Mouse (Mus musculus) erythroid progenitor cell, adult 5-6 weeks (primary cell): ENCODE results near the gene Fam172a. TPM values are rescaled to one million over a fixed set of nuclear protein-coding genes. Genes with fewer than 3 reads are reported as not detected.
"Not testable (repeated sequence)": the region's sequence is repeated elsewhere in the genome, so short reads cannot be mapped to it uniquely, and the experiment has no call there.

ENCODE experiments used
- ATAC-seq: replicated peaks from 2 replicates; pipeline ENCODE4 v1.8.0; 2016; ENCODE audit warnings: moderate number of reproducible peaks, mild to moderate bottlenecking, moderate TSS enrichment, inconsistent platforms; ENCODE audit not compliant: poor library complexity, low FRiP score, severe bottlenecking
- total RNA-seq, 2 experiments: library from RNA; stranded (forward) in 1 of 2; stranded (reverse) in 1 of 2; fragments of 150-400 nt in 1 of 2; fragments of 186-747, 209-891 nt in 1 of 2; gene quantifications; 2 replicates each; pipeline versions ENCODE4 v1.2.3 to v1.2.4; 2015 to 2017; ENCODE audit warnings: low replicate concordance in 2 of 2

Gene Fam172a
- total RNA-seq (2015; ENCODE audit: low replicate concordance) = 15.1 and 26.0 TPM in 2 replicates
- 8.0 and 10.3 TPM in 2 replicates for total RNA-seq (2017; ENCODE audit: low replicate concordance)

- not testable (repeated sequence) for ATAC-seq
Observed at GRCm38 (mm10) chr13:77701733-77702132, at the start of gene Fam172a. Fam172a (plus strand) TSS chr13:77702033.

DNA sequence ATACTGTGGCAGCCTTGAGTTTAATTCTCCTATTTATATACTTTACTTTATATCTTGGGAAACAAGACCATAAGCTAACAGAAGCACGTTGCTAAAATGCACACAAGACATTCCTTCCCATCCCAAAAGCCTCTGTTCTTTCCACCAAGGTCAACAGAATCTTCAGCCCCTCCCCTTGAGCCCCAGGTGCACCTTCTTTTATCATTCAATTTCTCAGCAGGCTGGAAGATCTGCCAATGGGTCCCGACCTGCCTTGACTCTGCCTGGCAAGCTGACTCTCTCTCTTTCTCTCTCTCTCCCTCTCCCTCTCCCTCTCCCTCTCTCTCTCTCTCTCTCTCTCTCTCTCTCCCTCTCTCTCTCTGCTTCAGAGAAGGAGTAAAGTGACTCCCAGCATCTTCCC, 13.2 kb upstream of the Fam172a start:
- no peak for ATAC-seq

- peak; percentile 98 for ATAC-seq
Observed at GRCm38 (mm10) chr13:77708514-77709013, 6.7 kb downstream of the Fam172a start.

DNA sequence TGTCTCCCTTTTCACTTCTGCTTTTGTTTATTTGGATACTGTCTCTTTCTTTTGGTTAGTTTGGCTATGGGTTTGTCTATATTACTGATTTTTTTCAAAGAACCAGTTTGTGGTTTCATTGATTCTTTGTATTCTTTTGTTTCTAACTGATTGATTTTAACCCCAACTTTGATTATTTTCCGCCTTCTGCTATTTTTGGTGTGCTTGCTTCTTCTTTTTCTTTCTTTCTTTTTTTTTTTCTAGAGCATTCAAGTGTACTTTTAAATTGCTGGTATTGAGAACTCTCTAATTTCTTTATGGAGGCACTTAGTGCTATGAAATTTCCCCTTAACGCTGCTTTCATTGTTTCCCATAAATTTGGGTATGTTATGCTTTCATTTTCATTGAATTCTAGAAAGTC, 15.7 kb downstream of the Fam172a start:
- ATAC-seq = no peak

DNA sequence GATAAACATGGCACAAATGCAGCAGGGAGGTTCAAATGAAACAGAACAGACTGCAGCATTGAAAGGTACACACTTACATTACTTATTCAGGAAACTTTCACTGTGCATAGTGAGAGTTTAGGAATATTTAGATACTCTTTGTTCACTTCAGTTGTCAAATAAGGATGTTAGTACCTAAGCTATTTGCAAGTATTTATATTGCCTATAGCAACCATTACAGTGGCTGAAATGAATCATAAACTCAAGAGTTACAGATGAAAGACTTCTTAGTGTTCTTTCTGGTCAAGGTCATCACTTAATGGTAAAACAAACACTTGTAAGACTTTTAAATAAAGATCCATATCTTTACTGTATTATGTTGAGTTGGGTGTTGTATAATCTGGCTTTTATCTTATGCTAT, 41.0 kb downstream of the Fam172a start:
- no peak for ATAC-seq

DNA sequence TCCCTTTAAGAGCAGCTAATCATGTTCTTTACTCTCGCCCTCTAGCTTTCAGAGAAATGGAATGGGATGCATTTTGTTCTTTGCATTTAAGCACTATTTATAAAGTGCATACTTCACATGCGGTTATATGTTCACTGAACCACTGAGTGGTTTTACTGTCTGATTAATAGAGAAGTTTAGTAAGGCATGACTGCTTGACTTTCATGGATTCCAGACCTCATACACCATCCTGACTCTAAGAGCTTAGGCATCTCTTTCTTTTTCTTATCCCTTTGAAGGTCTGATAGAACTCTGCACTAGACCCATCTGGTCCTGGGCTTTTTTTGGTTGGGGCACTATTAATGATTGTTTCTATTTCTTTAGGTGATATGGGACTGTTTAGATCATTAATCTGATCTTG, 75.8 kb downstream of the Fam172a start:
- ATAC-seq = no peak

DNA sequence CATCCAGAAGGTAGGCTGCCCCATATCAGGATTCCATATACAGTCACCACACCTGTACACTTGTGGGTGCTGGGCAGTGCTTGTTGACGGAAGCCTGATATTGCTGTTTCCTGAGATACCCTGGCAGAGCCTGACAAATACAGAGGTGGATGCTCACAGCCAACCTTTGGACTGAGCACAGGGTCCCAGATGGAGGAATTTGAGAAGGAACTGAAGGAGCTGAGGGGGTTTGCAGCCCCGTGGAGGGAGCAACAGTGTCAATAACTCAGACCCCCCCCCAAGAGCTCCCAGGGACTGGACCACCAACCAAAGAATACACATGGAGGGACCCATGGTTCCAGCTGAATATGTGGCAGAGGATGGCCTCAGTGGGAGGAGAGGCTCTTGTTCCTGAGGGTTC, 105.5 kb downstream of the Fam172a start:
- ATAC-seq = not testable (repeated sequence)

- no peak for ATAC-seq
Observed at GRCm38 (mm10) chr13:77810449-77810848, 108.6 kb downstream of the Fam172a start.

GRCm38 (mm10) chr13:77826138-77826537, 124.3 kb downstream of the Fam172a start:
- ATAC-seq = no peak

DNA sequence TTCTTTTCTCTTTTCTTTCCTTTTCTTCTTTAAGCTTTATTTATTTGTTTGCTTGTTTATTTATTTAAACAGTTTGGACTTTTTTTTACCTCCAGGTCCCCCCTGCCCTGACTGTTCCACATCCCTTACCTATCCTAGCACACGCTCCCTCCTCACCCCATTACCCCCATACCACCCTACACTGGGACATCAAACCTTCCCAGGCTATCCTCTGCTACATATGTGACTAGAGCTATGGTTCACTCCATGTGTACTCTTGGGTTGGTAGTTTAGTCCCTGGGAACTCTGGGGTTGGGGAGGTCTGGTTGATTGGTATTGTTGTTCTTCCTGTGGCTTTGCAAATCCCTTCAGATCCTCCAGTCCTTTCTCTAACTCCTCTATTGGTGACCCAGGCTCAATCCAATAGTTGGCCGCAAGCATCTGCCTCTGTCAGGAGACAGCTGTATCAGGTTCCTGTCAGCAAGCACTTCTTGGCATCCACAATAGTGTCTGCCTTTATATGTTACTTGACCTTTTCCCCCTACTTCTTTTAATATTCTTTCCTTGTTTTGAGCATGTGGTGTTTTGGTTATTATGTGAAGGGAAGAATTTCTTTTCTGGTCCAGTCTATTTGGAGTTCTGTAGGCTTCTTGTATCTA, 141.3 kb downstream of the Fam172a start:
- no peak for ATAC-seq

DNA sequence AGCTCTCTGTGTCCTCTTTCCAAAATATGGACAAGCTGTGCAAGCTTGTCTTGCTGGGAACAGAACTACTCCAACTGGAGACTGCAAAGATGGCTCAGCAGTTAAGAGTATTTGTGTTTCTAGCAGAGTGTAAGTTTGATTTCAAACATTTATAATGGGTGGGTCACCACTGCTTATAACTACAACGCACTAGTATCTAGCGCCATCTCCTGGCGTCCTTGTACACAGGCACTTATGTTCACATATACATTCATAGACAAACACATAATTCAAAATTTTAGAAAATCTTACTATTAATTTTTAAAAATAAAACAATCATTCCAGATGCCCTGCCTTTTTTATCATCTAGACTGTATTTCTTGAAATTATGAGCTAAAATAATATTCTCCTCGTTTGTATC, 147.0 kb downstream of the Fam172a start:
- no peak for ATAC-seq

- no peak for ATAC-seq
Observed at GRCm38 (mm10) chr13:77864804-77865203, 163.0 kb downstream of the Fam172a start.

- no peak for ATAC-seq
Observed at GRCm38 (mm10) chr13:77868314-77868713, 166.5 kb downstream of the Fam172a start.

DNA sequence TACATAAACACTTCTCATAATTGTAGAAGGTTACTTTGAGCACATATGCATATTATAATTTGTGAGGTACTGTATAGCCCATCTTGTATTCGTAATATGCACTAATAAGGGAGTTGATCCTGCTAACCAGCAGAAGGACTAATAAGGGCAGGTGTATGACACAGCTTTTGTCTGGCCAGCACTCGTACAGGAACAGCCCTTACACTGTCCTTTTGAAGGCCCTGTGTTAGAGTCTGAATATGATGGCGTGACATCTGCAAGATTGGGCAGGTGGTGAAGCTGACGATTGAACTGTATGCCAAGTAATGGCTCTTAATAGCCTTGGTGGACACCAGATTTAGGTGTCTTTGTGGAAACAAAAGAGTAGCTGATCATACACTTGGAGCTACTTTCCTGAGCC, 176.3 kb downstream of the Fam172a start:
- no peak for ATAC-seq

GRCm38 (mm10) chr13:77878545-77878944, 176.7 kb downstream of the Fam172a start:
- ATAC-seq = no peak

GRCm38 (mm10) chr13:77897619-77898018, 195.8 kb downstream of the Fam172a start:
- no peak for ATAC-seq

DNA sequence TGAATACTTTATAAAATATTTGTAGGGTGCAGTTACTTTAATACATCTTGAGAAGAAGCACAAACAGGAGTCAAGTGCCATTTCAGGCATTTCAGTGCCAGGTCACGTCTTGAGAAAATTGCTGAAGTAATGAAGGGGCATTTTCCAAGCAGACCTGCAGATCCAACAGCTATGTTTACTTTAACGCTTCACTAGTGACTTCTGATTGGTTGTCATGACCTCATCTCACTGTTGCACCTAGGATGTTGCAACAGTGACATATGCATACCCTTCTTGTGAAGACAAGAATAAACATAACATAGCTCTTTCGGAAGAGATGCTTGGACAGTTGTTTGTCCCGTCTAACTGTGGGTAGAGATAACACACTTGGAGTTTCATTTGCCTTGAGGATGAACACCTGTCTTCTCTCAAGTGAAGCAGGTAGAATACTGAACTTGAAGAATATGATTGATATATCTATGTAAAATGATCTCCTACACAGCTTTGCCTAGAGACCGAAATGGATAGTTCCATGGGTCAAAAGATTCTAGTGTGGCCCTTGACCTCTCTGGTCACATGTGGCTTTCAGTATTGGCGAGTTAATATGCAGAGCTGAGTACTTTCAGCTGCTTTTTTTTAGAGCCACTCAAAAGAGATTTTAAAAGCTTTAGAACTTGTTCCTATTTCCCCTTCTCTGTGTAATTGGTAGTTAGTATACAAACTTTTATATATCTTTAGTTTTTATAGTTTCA, 196.4 kb downstream of the Fam172a start:
- no peak for ATAC-seq

GRCm38 (mm10) chr13:77899725-77900124, 197.9 kb downstream of the Fam172a start:
- ATAC-seq = no peak

DNA sequence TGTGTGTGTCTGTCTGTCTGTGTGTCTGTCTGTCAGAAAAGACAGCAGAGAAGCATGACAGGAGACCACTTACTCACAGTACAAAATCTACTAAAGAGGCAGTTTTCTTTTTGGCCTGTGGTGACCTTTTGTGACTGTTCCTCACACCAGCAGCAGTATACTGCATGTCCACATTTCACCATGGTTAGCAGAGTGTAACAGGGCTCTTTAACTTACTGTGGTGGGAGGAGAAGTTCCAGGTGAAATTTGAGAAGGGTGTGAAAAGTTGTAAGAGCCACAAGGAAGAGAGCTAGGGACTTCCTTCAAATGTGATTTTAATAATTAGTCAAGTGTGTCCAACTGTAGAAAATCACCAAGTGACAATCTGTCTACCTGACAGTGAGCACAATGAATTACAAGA, 199.0 kb downstream of the Fam172a start:
- no peak for ATAC-seq

GRCm38 (mm10) chr13:77909184-77909583, 207.4 kb downstream of the Fam172a start:
- no peak for ATAC-seq

- no peak for ATAC-seq
Observed at GRCm38 (mm10) chr13:77922834-77923233, 221.0 kb downstream of the Fam172a start.
